12 mouse cellular contexts compared by ENCODE assay signal in the genomic region with DNA sequence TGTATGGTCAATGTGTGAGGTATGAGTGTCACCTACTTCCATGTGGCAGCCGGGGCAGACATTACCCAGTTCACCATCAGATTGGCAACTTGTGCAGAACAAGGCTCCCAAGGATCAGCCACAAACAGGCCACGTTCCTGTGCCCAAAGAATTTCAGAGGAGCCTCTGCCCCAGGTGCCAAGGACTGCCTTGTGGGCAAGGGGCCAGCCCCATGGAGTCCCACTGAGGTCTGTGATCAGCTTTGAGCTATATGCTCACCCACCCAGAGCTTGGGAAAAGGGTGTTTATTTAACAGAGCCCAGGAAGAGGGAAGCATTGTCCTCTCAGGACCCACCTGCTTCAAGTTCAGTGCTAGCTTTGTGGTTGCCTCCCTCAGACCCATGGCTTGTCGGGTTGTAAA.
"Had no signal": no experiment of that assay in that cellular context is flagged by ENCODE, and none has a peak within 500 bp of the region (broad histone marks: within the 10 kb centered on the region; RNA-seq: fewer than 3 reads in every experiment).

No protein-coding gene starts in this region.

- DNase-seq: left cerebral cortex, postnatal 4 days; liver; liver, embryonic 13.5 days; liver, postnatal 0 days; lung, adult 18-20 months; lung, adult 2 months; lung, embryonic 14.5 days; lung, postnatal 10 days; lung, postnatal 14 days; lung, postnatal 36 days; lung, postnatal 4 days; midbrain, embryonic 14.5 days had no signal
